Mouse (Mus musculus): ENCODE results near the gene Nags.

GRCm38 (mm10) chr11:102184646-102185495 is 39.6 kb downstream of the Nags start, which contains the start of gene Lsm12:
- TF ChIP-seq POLR2A (IDR thresholded peaks at IDR 0.05; ENCODE audit: control insufficient read depth, low read depth, low read length): peak; percentile 94
- no peak for TF ChIP-seq CTCF (IDR thresholded peaks at IDR 0.05; ENCODE audit: control insufficient read depth, insufficient read depth, insufficient replicate concordance, low read depth, low read length)
